Mouse (Mus musculus): ENCODE measurements around the gene Tmco3. TPM values are rescaled to one million over a fixed set of nuclear protein-coding genes. Genes with fewer than 3 reads are reported as not detected.
A peak's percentile ranks its signal among the peaks of the same experiment; 100 is the strongest.

The Tmco3 gene
- polyA plus RNA-seq (2012; fragmentation: generic; extraction: Trizol): 28.2 TPM

GRCm38 (mm10) chr8:13287692-13288623, at the start of gene Tmco3, which contains the start of gene Dcun1d2:
TSS of gene Tmco3 (plus strand) at chr8:13288190.
TSS of gene Dcun1d2 (minus strand) at chr8:13288131.
- H3K27me3 ChIP-seq (ENCODE audit: control insufficient read depth, insufficient read depth, insufficient read length): no peaks in the 10 kb centered on the region

GRCm38 (mm10) chr8:13240055-13240454, 47.9 kb upstream of the Tmco3 start:
- H3K4me2 ChIP-seq (ENCODE audit: low read depth): no peak overlapping the region
- peaks cover 71% of the 10 kb centered on the region for H3K27me3 ChIP-seq (ENCODE audit: control insufficient read depth, insufficient read depth, insufficient read length)
- no peaks in the 10 kb centered on the region for H3K36me3 ChIP-seq (ENCODE audit: control insufficient read depth, insufficient read depth)
- H3K4me3 ChIP-seq: no peak overlapping the region
- no peak overlapping the region for H3ac ChIP-seq (ENCODE audit: control insufficient read depth, insufficient read length)
- TF ChIP-seq MYOG (IDR thresholded peaks at IDR 0.05; ENCODE audit: control insufficient read depth in 1 of 3, insufficient read depth in 1 of 3, insufficient read length in 2 of 3, low read depth in 2 of 3) (no peak), TCF3 (IDR thresholded peaks at IDR 0.05; ENCODE audit: insufficient read length, low read depth) (no peak), TCF12 (IDR thresholded peaks at IDR 0.05; ENCODE audit: insufficient read depth, poor library complexity, severe bottlenecking) (no peak), MYOD1 (IDR thresholded peaks at IDR 0.05; ENCODE audit: control insufficient read depth in 1 of 3, insufficient read length in 2 of 3, low read depth in 2 of 3) (no peak)
- H3K79me2 ChIP-seq (ENCODE audit: control insufficient read depth, insufficient read depth): no peaks in the 10 kb centered on the region

More at GRCm38 (mm10) chr8:13287692-13288623, at the start of gene Tmco3, which contains the start of gene Dcun1d2:
- peak within 1 kb of the TSS; percentile 90 for H3K4me3 ChIP-seq
- peaks cover 20% of the 10 kb centered on the region for H3K79me2 ChIP-seq (ENCODE audit: control insufficient read depth, insufficient read depth)
- peak within 1 kb of the TSS; percentile 58 for H3ac ChIP-seq (ENCODE audit: control insufficient read depth, insufficient read length)
- peak; percentile 79 for TF ChIP-seq POLR2A (IDR thresholded peaks at IDR 0.05; ENCODE audit: insufficient read length, low read depth)
- TF ChIP-seq MYOD1 (IDR thresholded peaks at IDR 0.05; ENCODE audit: control insufficient read depth in 1 of 3, insufficient read length in 2 of 3, low read depth in 2 of 3): peak in 1 of 3 experiments; percentile 1
- TF ChIP-seq MYOG (IDR thresholded peaks at IDR 0.05; ENCODE audit: control insufficient read depth in 1 of 3, insufficient read depth in 1 of 3, insufficient read length in 2 of 3, low read depth in 2 of 3): peak in 1 of 3 experiments; percentile 15
- TF ChIP-seq POLR2AphosphoS2 (IDR thresholded peaks at IDR 0.05; ENCODE audit: insufficient read length, low read depth): peak; percentile 76
- TF ChIP-seq USF1 (IDR thresholded peaks at IDR 0.05; ENCODE audit: low read depth): no peak
- no peak for TF ChIP-seq REST (IDR thresholded peaks at IDR 0.05; ENCODE audit: insufficient read depth, insufficient read length)
- no peak for TF ChIP-seq TCF3 (IDR thresholded peaks at IDR 0.05; ENCODE audit: insufficient read length, low read depth)
- no peaks in the 10 kb centered on the region for H3K36me3 ChIP-seq (ENCODE audit: control insufficient read depth, insufficient read depth)
- H3K4me2 ChIP-seq (ENCODE audit: low read depth): peak within 1 kb of the TSS; percentile 98

- Histone ChIP-seq H3K27me3 (ENCODE audit: control insufficient read depth, insufficient read depth, insufficient read length) (peaks cover 71% of the 10 kb centered on the region), H3K36me3 (ENCODE audit: control insufficient read depth, insufficient read depth) (no peaks in the 10 kb centered on the region)
- TF ChIP-seq CEBPB (IDR thresholded peaks at IDR 0.05; ENCODE audit: insufficient read depth, poor library complexity, severe bottlenecking) (no peak), TCF3 (IDR thresholded peaks at IDR 0.05; ENCODE audit: insufficient read length, low read depth) (no peak), MAX (IDR thresholded peaks at IDR 0.05; ENCODE audit: low read depth) (no peak), TCF12 (IDR thresholded peaks at IDR 0.05; ENCODE audit: insufficient read depth, poor library complexity, severe bottlenecking) (no peak), POLR2A (IDR thresholded peaks at IDR 0.05; ENCODE audit: insufficient read length, low read depth) (no peak), USF1 (IDR thresholded peaks at IDR 0.05; ENCODE audit: low read depth) (no peak)
These were observed 47.3 kb upstream of the Tmco3 start for GRCm38 (mm10) chr8:13240691-13241090.

GRCm38 (mm10) chr8:13242985-13243870, 44.8 kb upstream of the Tmco3 start:
- Histone ChIP-seq H3K79me2 (ENCODE audit: control insufficient read depth, insufficient read depth) (no peaks in the 10 kb centered on the region), H3K4me3 (no peak overlapping the region), H3K36me3 (ENCODE audit: control insufficient read depth, insufficient read depth) (no peaks in the 10 kb centered on the region), H3K4me2 (ENCODE audit: low read depth) (no peak overlapping the region), H3K27me3 (ENCODE audit: control insufficient read depth, insufficient read depth, insufficient read length) (peaks cover 77% of the 10 kb centered on the region), H3ac (ENCODE audit: control insufficient read depth, insufficient read length) (no peak overlapping the region)
- TF ChIP-seq SRF (IDR thresholded peaks at IDR 0.05; ENCODE audit: control insufficient read depth, insufficient read length, low read depth): no peak
- no peak for TF ChIP-seq POLR2A (IDR thresholded peaks at IDR 0.05; ENCODE audit: insufficient read length, low read depth)
- TF ChIP-seq CEBPB (IDR thresholded peaks at IDR 0.05; ENCODE audit: insufficient read depth, poor library complexity, severe bottlenecking): no peak
- TF ChIP-seq REST (IDR thresholded peaks at IDR 0.05; ENCODE audit: insufficient read depth, insufficient read length): no peak
- TF ChIP-seq POLR2AphosphoS2 (IDR thresholded peaks at IDR 0.05; ENCODE audit: insufficient read length, low read depth): no peak

More at GRCm38 (mm10) chr8:13240691-13241090, 47.3 kb upstream of the Tmco3 start:
- H3K4me2 ChIP-seq (ENCODE audit: low read depth): no peak overlapping the region
- H3ac ChIP-seq (ENCODE audit: control insufficient read depth, insufficient read length): no peak overlapping the region
- no peaks in the 10 kb centered on the region for H3K79me2 ChIP-seq (ENCODE audit: control insufficient read depth, insufficient read depth)
- H3K4me3 ChIP-seq: no peak overlapping the region

GRCm38 (mm10) chr8:13244343-13244880, 43.6 kb upstream of the Tmco3 start:
- no peaks in the 10 kb centered on the region for H3K36me3 ChIP-seq (ENCODE audit: control insufficient read depth, insufficient read depth)
- H3K4me3 ChIP-seq: no peak overlapping the region
- TF ChIP-seq TCF12 (IDR thresholded peaks at IDR 0.05; ENCODE audit: insufficient read depth, poor library complexity, severe bottlenecking) (no peak), USF1 (IDR thresholded peaks at IDR 0.05; ENCODE audit: low read depth) (no peak), MYOG (IDR thresholded peaks at IDR 0.05; ENCODE audit: control insufficient read depth in 1 of 3, insufficient read depth in 1 of 3, insufficient read length in 2 of 3, low read depth in 2 of 3) (no peak)
- no peak overlapping the region for H3K4me2 ChIP-seq (ENCODE audit: low read depth)
- no peaks in the 10 kb centered on the region for H3K79me2 ChIP-seq (ENCODE audit: control insufficient read depth, insufficient read depth)
- peaks cover 79% of the 10 kb centered on the region for H3K27me3 ChIP-seq (ENCODE audit: control insufficient read depth, insufficient read depth, insufficient read length)
- no peak overlapping the region for H3ac ChIP-seq (ENCODE audit: control insufficient read depth, insufficient read length)
